Mouse (Mus musculus): ENCODE measurements at regions not wholly inside any gene's neighbourhood (a gene's known extent, or its start where the extent isn't known, plus 50 kb on each side); places are given as distances from the start of the nearest gene placed in this dataset.

DNA sequence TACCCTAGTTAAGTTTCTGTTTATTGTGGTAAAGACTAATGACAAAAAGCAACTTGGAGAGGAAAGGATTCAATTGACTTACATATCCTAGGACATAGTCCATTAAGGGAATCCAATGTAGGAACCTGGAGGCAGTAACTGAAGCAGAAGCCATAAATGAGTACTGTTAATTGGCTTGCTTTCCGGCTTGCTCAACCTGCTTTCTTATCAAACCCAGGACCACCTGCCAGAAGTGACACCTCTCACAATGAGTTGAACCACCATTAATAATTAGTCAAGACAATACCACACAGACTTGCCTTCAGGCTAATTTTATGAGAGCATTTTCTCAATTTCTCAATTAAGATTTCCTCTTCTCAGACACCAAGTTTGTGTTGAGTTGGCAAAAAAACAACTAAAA is 148.8 kb downstream of the Ccser2 start:
- no peak for DNase-seq

- DNase-seq = no peak
Observed at GRCm38 (mm10) chr14:36802418-36802817, 166.2 kb downstream of the Ccser2 start.

GRCm38 (mm10) chr14:36799820-36800219 is 168.8 kb downstream of the Ccser2 start:
- DNase-seq = no peak

- DNase-seq = no peak
Observed at GRCm38 (mm10) chr14:36781882-36782281, 186.7 kb downstream of the Ccser2 start.

DNA sequence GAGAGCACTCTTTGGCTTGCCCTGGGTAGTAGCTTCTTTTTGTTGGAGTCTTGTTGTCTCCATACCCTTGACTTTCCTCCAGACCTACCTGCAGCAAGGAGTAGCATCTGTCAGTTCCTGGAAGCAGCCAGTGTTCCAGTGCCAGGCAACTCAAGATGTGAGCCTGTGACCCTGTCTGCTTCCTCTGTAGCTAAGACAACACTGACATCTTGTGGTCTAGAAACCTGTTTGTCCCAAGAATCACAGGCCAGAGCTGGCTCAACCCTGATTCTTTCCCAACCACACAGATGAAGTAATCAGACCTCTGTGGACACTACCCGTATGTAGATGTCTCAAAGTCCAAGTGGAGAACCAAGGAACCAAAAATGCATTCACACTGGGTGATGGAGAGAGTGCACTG is 189.6 kb downstream of the Ccser2 start:
- DNase-seq = no peak

DNA sequence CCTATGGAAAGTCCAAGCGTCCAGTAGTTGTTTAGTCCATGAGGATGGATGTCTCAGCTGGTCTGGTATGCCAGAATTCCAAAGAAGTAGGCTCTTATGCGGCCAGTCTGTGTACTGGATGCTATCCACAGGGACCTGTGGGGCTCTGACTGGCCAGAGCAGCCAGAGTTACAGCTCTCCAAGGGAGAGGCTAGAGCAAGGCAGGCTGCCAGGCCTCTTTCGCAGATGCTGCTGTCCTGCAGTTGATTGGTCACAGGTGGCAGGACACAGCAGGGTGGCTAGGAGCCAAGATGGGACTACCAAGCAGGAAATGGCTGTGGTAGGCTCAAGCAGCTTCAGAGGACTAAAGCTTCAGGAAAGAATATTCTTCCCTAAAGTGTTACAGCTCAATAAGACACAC is 194.2 kb downstream of the Ccser2 start:
- no peak for DNase-seq

- DNase-seq = no peak
Observed at GRCm38 (mm10) chr14:36764377-36764776, 204.2 kb downstream of the Ccser2 start.

- no peak for DNase-seq
Observed at GRCm38 (mm10) chr14:36756056-36756455, 212.5 kb downstream of the Ccser2 start.

- no peak for DNase-seq
Observed at GRCm38 (mm10) chr14:36748130-36748883, 220.3 kb downstream of the Ccser2 start.

DNA sequence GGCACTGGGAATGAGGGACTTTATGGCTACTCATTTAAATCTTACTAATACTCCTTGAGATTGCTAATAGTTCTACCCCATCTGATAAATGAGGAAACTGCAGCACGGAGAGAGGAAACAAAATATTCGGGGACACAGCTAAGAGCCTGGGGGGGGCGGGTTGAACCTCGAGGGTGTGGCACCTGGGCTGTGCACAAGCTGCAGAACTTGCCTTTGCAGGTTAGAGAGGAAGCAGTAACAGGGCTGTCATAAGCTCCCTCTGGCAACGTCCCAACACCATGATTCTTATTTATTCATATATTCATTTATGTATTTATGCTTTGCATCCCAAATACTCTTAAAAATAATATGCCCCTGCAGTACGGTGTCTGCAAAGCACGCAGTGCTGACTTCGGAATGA is 237.5 kb downstream of the Ccser2 start:
- DNase-seq = no peak

GRCm38 (mm10) chr14:36726092-36726491 is 242.5 kb downstream of the Ccser2 start:
- no peak for DNase-seq

DNA sequence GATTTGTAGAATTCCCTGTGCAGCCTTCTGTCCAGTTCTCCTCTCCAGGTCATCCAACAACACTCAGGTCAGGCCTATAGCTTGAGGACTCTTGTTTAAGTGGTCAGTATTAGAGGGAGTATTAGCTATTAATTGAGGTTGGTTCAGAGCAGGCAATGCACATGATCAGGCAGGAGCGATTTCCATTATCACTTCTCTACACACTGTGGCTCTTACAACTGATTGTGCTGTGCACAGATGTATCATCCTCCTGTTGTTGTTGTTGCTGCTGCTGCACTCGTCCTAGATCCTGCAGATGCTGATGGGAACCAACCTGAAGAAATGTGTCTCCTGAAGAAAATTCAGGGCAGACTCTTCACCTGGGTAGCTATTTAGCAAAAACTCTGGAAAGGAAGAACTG is 252.9 kb downstream of the Ccser2 start:
- DNase-seq = no peak

DNA sequence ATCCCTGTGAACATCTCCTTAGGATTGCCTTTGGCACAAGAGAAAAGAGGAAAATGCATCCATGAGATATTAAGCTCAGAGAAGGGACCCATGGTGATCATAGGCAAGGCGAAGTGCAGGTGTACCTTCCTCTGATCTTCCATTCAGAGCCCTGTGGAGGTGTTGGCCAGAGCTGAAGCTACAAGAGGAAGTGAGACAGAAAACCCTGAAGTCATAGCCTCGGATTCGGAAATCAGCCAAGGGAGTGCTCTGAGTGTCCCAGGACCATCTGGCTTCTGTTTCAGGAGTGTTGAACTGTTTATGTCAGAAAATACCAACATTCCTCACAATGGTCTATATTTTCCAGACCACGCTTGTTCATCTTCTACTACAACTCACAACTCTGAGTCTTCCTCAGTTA is 271.6 kb downstream of the Ccser2 start:
- no peak for DNase-seq

DNA sequence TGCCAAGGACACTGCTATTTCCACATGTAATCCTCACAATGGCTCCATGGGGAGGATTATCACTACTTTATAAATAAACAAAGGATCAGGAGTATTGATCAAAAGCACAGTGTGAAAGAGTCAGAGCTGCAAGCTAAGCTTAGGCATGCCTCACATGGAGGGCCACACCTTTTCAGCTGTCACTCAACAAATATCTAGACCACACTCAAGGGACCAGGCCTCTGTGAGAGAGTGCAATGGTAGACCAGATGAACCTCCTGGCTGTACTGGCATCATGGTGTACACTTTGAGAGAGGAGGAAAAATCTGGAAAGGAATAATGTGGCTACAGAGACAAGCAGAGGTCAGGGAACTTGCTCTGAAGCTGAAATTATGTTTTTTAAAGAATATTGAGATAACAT is 276.6 kb downstream of the Ccser2 start:
- no peak for DNase-seq

- no peak for DNase-seq
Observed at GRCm38 (mm10) chr14:36691018-36691417, 277.6 kb downstream of the Ccser2 start.

- DNase-seq = no peak
Observed at GRCm38 (mm10) chr14:36658678-36659263, 309.8 kb downstream of the Ccser2 start.

GRCm38 (mm10) chr14:36658193-36658592 is 310.4 kb downstream of the Ccser2 start:
- DNase-seq = no peak

GRCm38 (mm10) chr14:36652982-36653557 is 315.5 kb downstream of the Ccser2 start:
- DNase-seq = no peak

GRCm38 (mm10) chr14:36651053-36651735 is 317.4 kb downstream of the Ccser2 start:
- DNase-seq = no peak

DNA sequence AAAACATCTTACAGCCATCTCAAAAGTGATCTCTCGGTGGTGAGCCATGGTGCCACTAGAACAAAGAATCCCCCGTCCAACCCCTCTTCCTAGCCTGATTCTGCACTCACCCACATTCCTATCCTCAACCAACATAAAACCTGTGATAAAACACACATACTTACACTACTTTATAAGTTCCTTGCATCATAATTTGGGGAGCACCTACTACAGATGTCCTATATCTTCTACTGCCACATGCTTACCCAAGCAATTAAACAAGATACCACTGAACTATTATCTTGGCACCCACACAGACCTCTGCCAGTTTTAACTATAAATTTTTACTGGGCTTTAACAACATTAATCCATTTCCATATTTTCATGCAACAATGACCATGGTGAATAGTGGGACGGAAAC is 321.9 kb downstream of the Ccser2 start:
- no peak for DNase-seq

- no peak for DNase-seq
Observed at GRCm38 (mm10) chr14:36646237-36646636, 322.3 kb downstream of the Ccser2 start.

- DNase-seq = no peak
Observed at GRCm38 (mm10) chr14:36624822-36625221, 343.8 kb downstream of the Ccser2 start.

GRCm38 (mm10) chr14:36624134-36624533 is 344.4 kb downstream of the Ccser2 start:
- DNase-seq = no peak

GRCm38 (mm10) chr14:36623036-36623435 is 345.5 kb downstream of the Ccser2 start:
- DNase-seq = no peak
